Mouse (Mus musculus) forebrain, embryonic 12.5 days (tissue): ENCODE measurements around the gene Rhd. TPM values are rescaled to one million over a fixed set of nuclear protein-coding genes. Genes with fewer than 3 reads are reported as not detected.
"Not testable (repeated sequence)": the region's sequence is repeated elsewhere in the genome, so short reads cannot be mapped to it uniquely, and the experiment has no call there.

Experiments
- ATAC-seq: fragments of 200-750 bp; cut with Nextera tagmentation; 2 replicates; pipeline ENCODE4 v1.8.0; 2017; ENCODE audit warnings: moderate TSS enrichment; ENCODE audit not compliant: low FRiP score
- H3K27ac ChIP-seq: fragments of 300-500 bp; sonication (generic); 2 replicates; pipeline ENCODE4 v1.5.1; 2016; ENCODE audit warnings: mild to moderate bottlenecking
- H3K27me3 ChIP-seq: fragments of 300-500 bp; sonication (generic); 2 replicates; pipeline ENCODE4 v1.6.1; 2016; ENCODE audit warnings: mild to moderate bottlenecking
- H3K36me3 ChIP-seq: fragments of 300-500 bp; sonication (generic); replicated peaks from 2 replicates; pipeline ENCODE4 v1.6.1; 2016; ENCODE audit warnings: mild to moderate bottlenecking
- H3K4me1 ChIP-seq: fragments of 300-500 bp; sonication (generic); 2 replicates; pipeline ENCODE4 v1.6.1; 2016
- H3K4me2 ChIP-seq: fragments of 300-500 bp; sonication (generic); 2 replicates; pipeline ENCODE4 v1.6.1; 2016; ENCODE audit warnings: mild to moderate bottlenecking, moderate library complexity
- H3K4me3 ChIP-seq: fragments of 300-500 bp; sonication (generic); replicated peaks from 2 replicates; pipeline ENCODE4 v1.5.1; 2016; ENCODE audit warnings: mild to moderate bottlenecking
- H3K9ac ChIP-seq: fragments of 300-500 bp; sonication (generic); 2 replicates; pipeline ENCODE4 v1.6.1; 2016; ENCODE audit warnings: mild to moderate bottlenecking
- H3K9me3 ChIP-seq: fragments of 300-500 bp; sonication (generic); 2 replicates; pipeline ENCODE4 v1.6.1; 2016
- WGBS: fragments of 180-500 bp; shearing (Covaris S2); methylation state at CpG from one replicate; pipeline ENCODE4 v1.1.7; 2016; 5-methylcytosine and 5-hydroxymethylcytosine counted together
- polyA plus RNA-seq: library from polyadenylated mRNA; unstranded; fragments of >200 nt; fragmentation: Nextera tagmentation; extraction: Ambion mirVana; gene quantifications from 2 replicates; pipeline ENCODE4 v1.2.1, GENCODE M21; 2016

The Rhd gene
- polyA plus RNA-seq, 1 experiment from 2014 or later = 7.5 TPM

GRCm38 (mm10) chr4:134879410-134879981 is 15.2 kb downstream of the Rhd start:
- 3% methylated on average over 17 of the region's 17 CpGs for WGBS
- Histone ChIP-seq H3K9ac (peak overlapping the region; percentile 36), H3K27me3 (peaks cover 4% of the 10 kb centered on the region; the same call in 1 of the 2 replicates), H3K4me2 (peak overlapping the region; percentile 63), H3K36me3 (no peaks in the 10 kb centered on the region), H3K4me1 (peaks cover 9% of the 10 kb centered on the region), H3K27ac (no peak overlapping the region), H3K4me3 (peak overlapping the region; percentile 34), H3K9me3 (no peaks in the 10 kb centered on the region)
- ATAC-seq = no peak

GRCm38 (mm10) chr4:134880041-134880440 is 15.7 kb downstream of the Rhd start:
- no peak for ATAC-seq
- no peaks in the 10 kb centered on the region for H3K36me3 ChIP-seq
- H3K9ac ChIP-seq = peak overlapping the region; percentile 36; the same call in 1 of the 2 replicates
- 35% methylated on average over 6 of the region's 6 CpGs for WGBS
- no peaks in the 10 kb centered on the region for H3K9me3 ChIP-seq
- peaks cover 9% of the 10 kb centered on the region for H3K4me1 ChIP-seq
- no peak overlapping the region for H3K27ac ChIP-seq
- peaks cover 4% of the 10 kb centered on the region; the same call in 1 of the 2 replicates for H3K27me3 ChIP-seq
- H3K4me2 ChIP-seq = peak overlapping the region; percentile 63
- peak overlapping the region; percentile 34 for H3K4me3 ChIP-seq

GRCm38 (mm10) chr4:134883266-134883665 is 18.9 kb downstream of the Rhd start:
- peaks cover 9% of the 10 kb centered on the region for H3K4me1 ChIP-seq
- H3K36me3 ChIP-seq = no peaks in the 10 kb centered on the region
- WGBS = 33% methylated on average over 7 of the region's 7 CpGs
- no peaks in the 10 kb centered on the region for H3K9me3 ChIP-seq
- H3K9ac ChIP-seq = no peak overlapping the region
- no peak overlapping the region for H3K4me3 ChIP-seq
- ATAC-seq = no peak
- no peak overlapping the region for H3K4me2 ChIP-seq
- no peak overlapping the region for H3K27ac ChIP-seq
- H3K27me3 ChIP-seq = peaks cover 4% of the 10 kb centered on the region; the same call in 1 of the 2 replicates

GRCm38 (mm10) chr4:134883808-134884207 is 19.5 kb downstream of the Rhd start:
- Histone ChIP-seq H3K4me1 (peaks cover 9% of the 10 kb centered on the region), H3K4me3 (no peak overlapping the region), H3K4me2 (no peak overlapping the region), H3K36me3 (no peaks in the 10 kb centered on the region), H3K9ac (no peak overlapping the region), H3K27ac (no peak overlapping the region), H3K9me3 (no peaks in the 10 kb centered on the region), H3K27me3 (peaks cover 4% of the 10 kb centered on the region; the same call in 1 of the 2 replicates)
- no peak for ATAC-seq
- 89% methylated on average over 10 of the region's 10 CpGs for WGBS

- Histone ChIP-seq H3K9ac (no peak overlapping the region), H3K27ac (no peak overlapping the region), H3K36me3 (no peaks in the 10 kb centered on the region), H3K27me3 (peaks cover 4% of the 10 kb centered on the region; the same call in 1 of the 2 replicates), H3K4me3 (no peak overlapping the region), H3K4me2 (no peak overlapping the region), H3K4me1 (peaks cover 6% of the 10 kb centered on the region), H3K9me3 (no peaks in the 10 kb centered on the region)
- 94% methylated on average over 4 of the region's 4 CpGs for WGBS
- ATAC-seq = no peak
Measured at GRCm38 (mm10) chr4:134884364-134884763, 20.0 kb downstream of the Rhd start.

- no peak overlapping the region for H3K27ac ChIP-seq
- no peaks in the 10 kb centered on the region for H3K9me3 ChIP-seq
- no peak overlapping the region for H3K9ac ChIP-seq
- 81% methylated on average over 6 of the region's 6 CpGs for WGBS
- no peak overlapping the region for H3K4me3 ChIP-seq
- H3K4me1 ChIP-seq = peaks cover 3% of the 10 kb centered on the region; the same call in 1 of the 2 replicates
- H3K36me3 ChIP-seq = peaks cover 28% of the 10 kb centered on the region
- no peaks in the 10 kb centered on the region for H3K27me3 ChIP-seq
- no peak for ATAC-seq
- H3K4me2 ChIP-seq = no peak overlapping the region
Measured at GRCm38 (mm10) chr4:134892096-134892495, 27.8 kb downstream of the Rhd start.

GRCm38 (mm10) chr4:134897256-134897655 is 32.9 kb downstream of the Rhd start:
- ATAC-seq = no peak
- H3K27ac ChIP-seq = no peak overlapping the region
- H3K36me3 ChIP-seq = peaks cover 76% of the 10 kb centered on the region
- no peak overlapping the region for H3K4me3 ChIP-seq
- no peak overlapping the region for H3K4me2 ChIP-seq
- H3K27me3 ChIP-seq = no peaks in the 10 kb centered on the region
- H3K4me1 ChIP-seq = peaks cover 3% of the 10 kb centered on the region; the same call in 1 of the 2 replicates
- no peaks in the 10 kb centered on the region for H3K9me3 ChIP-seq
- no peak overlapping the region for H3K9ac ChIP-seq
- 92% methylated on average over 6 of the region's 6 CpGs for WGBS

GRCm38 (mm10) chr4:134901126-134901525 is 36.8 kb downstream of the Rhd start:
- Histone ChIP-seq H3K36me3 (peaks cover 96% of the 10 kb centered on the region), H3K4me2 (no peak overlapping the region), H3K27ac (no peak overlapping the region), H3K27me3 (no peaks in the 10 kb centered on the region), H3K4me1 (no peaks in the 10 kb centered on the region), H3K9ac (no peak overlapping the region), H3K4me3 (no peak overlapping the region), H3K9me3 (no peaks in the 10 kb centered on the region)
- 89% methylated on average over 8 of the region's 8 CpGs for WGBS
- no peak for ATAC-seq

- Histone ChIP-seq H3K4me2 (no peak overlapping the region), H3K4me3 (no peak overlapping the region), H3K27ac (no peak overlapping the region), H3K27me3 (no peaks in the 10 kb centered on the region), H3K9ac (no peak overlapping the region), H3K4me1 (no peaks in the 10 kb centered on the region), H3K36me3 (peaks cover 98% of the 10 kb centered on the region), H3K9me3 (no peaks in the 10 kb centered on the region)
- no peak for ATAC-seq
- 77% methylated on average over 7 of the region's 7 CpGs for WGBS
Measured at GRCm38 (mm10) chr4:134903046-134903445, 38.7 kb downstream of the Rhd start.

GRCm38 (mm10) chr4:134911406-134911805 is 47.1 kb downstream of the Rhd start:
- WGBS = 94% methylated on average over 8 of the region's 8 CpGs
- not testable (repeated sequence) for H3K9me3 ChIP-seq, H3K27me3 ChIP-seq, H3K4me2 ChIP-seq, ATAC-seq, H3K4me3 ChIP-seq, H3K9ac ChIP-seq, H3K27ac ChIP-seq
- H3K4me1 ChIP-seq = peaks cover 16% of the 10 kb centered on the region
- H3K36me3 ChIP-seq = peaks cover 49% of the 10 kb centered on the region

GRCm38 (mm10) chr4:134913413-134913812 is 49.1 kb downstream of the Rhd start:
- Histone ChIP-seq H3K27ac (no peak overlapping the region), H3K36me3 (peaks cover 29% of the 10 kb centered on the region), H3K27me3 (no peaks in the 10 kb centered on the region), H3K4me3 (peak overlapping the region; percentile 88), H3K4me2 (peak overlapping the region; percentile 67), H3K4me1 (peaks cover 16% of the 10 kb centered on the region), H3K9ac (peak overlapping the region; percentile 95; the same call in 1 of the 2 replicates), H3K9me3 (0 out of 2 replicates have a peak, but pooled peaks cover 4% of the 10 kb centered on the region)
- no peak for ATAC-seq
- WGBS = 29% methylated on average over 3 of the region's 3 CpGs

- peaks cover 20% of the 10 kb centered on the region for H3K36me3 ChIP-seq
- peak overlapping the region; percentile 95 for H3K9ac ChIP-seq
- ATAC-seq = peak; percentile 69
- H3K4me1 ChIP-seq = peaks cover 16% of the 10 kb centered on the region
- H3K9me3 ChIP-seq = 0 out of 2 replicates have a peak, but pooled peaks cover 4% of the 10 kb centered on the region
- peak overlapping the region; percentile 88 for H3K4me3 ChIP-seq
- peak overlapping the region; percentile 86 for H3K27ac ChIP-seq
- no peaks in the 10 kb centered on the region for H3K27me3 ChIP-seq
- 2% methylated on average over 43 of the region's 43 CpGs for WGBS
- peak overlapping the region; percentile 67 for H3K4me2 ChIP-seq
Measured at GRCm38 (mm10) chr4:134914122-134914863, 50.0 kb downstream of the Rhd start.
